Mouse (Mus musculus): Measurements from ENCODE around the gene Dapp1. TPM values are rescaled to one million over a fixed set of nuclear protein-coding genes. Genes with fewer than 3 reads are reported as not detected.
A peak's percentile ranks its signal among the peaks of the same experiment; 100 is the strongest.

Dapp1 gene
- total RNA-seq (2015; ENCODE audit: low replicate concordance) (18.3 and 27.6 TPM in 2 replicates), total RNA-seq (2017; ENCODE audit: low replicate concordance) (21.5 and 34.1 TPM in 2 replicates)

GRCm38 (mm10) chr3:137981382-137981750, at the start of gene Dapp1:
Gene Dapp1, minus strand, starts transcription at chr3:137981545.
- ATAC-seq (replicated peaks; ENCODE audit: low FRiP score, poor library complexity, severe bottlenecking), result peak; percentile 88

DNA sequence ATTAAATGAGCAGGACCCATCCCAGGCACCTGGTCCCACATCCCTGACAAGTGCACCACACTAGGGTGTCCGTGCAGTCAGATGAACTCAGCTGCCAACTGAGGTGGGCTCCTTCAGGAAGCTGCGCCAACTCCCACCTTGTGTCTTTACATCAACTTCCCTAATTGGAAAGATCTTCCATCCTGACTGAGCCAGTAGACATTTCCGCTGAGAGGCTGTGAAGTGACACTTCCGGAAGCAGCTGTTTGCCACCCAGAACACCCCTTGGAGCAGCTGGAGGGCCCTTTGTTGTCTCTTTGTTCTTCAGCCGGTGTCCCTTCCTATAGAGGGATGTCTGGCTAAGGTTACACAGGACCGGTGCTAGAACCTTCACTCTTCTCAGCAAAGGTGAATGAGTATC, 49.2 kb upstream of the Dapp1 start:
- no peak for ATAC-seq (replicated peaks; ENCODE audit: low FRiP score, poor library complexity, severe bottlenecking)

GRCm38 (mm10) chr3:138029351-138029750, 48.0 kb upstream of the Dapp1 start:
- 0 out of 2 replicates have a peak, but pooled peaks have one; percentile 53 for ATAC-seq (replicated peaks; ENCODE audit: low FRiP score, poor library complexity, severe bottlenecking)

GRCm38 (mm10) chr3:138027575-138028362, 46.4 kb upstream of the Dapp1 start:
- ATAC-seq (replicated peaks; ENCODE audit: low FRiP score, poor library complexity, severe bottlenecking), result no peak

- ATAC-seq (replicated peaks; ENCODE audit: low FRiP score, poor library complexity, severe bottlenecking), result no peak
These were observed 44.9 kb upstream of the Dapp1 start for GRCm38 (mm10) chr3:138026286-138026685.

- ATAC-seq (replicated peaks; ENCODE audit: low FRiP score, poor library complexity, severe bottlenecking), result no peak
These were observed 41.3 kb upstream of the Dapp1 start for GRCm38 (mm10) chr3:138022651-138023050.

GRCm38 (mm10) chr3:138022003-138022402, 40.7 kb upstream of the Dapp1 start:
- ATAC-seq (replicated peaks; ENCODE audit: low FRiP score, poor library complexity, severe bottlenecking), result no peak

- ATAC-seq (replicated peaks; ENCODE audit: low FRiP score, poor library complexity, severe bottlenecking), result no peak
These were observed 35.5 kb upstream of the Dapp1 start for GRCm38 (mm10) chr3:138016810-138017209.

- ATAC-seq (replicated peaks; ENCODE audit: low FRiP score, poor library complexity, severe bottlenecking), result no peak
These were observed 33.4 kb upstream of the Dapp1 start for GRCm38 (mm10) chr3:138014725-138015124.

DNA sequence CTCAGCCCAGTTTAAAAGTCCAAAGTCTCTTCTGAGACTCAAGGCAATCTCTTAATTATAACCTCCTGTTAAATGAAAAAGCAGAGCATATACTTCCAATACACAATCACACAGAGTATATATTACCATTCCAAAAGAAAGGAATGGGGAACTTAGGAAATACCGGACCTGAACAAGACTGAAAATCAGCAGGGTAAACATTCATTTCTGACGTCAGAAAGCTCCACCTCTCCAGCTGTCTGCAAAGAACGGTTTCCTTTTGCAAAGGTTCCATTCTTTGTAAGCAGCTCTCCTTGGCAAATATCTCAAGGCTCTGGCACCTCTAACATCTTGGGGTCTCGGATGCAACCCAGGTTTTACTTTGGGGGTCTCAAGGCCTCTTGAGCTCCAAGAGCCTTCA, 31.0 kb upstream of the Dapp1 start:
- ATAC-seq (replicated peaks; ENCODE audit: low FRiP score, poor library complexity, severe bottlenecking), result no peak

DNA sequence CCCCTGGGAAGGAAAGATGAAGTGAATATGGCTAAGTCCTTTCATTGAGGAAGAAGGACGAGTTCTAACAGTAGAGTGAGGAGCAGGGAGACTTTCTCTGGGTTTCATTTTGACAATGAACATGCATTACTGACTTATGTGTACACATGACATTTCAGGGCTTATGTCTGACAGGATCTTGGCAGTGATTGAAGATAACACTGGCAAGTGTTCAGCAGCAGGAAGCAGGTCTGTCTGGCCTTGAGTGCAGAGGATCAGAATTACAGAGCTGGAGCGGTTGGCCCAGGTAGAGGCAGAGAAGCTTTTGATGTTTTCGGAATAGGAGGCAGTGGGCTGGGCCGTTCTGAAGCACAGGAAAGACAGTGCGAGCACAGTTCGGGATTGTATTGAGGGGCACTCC, 26.8 kb upstream of the Dapp1 start:
- no peak for ATAC-seq (replicated peaks; ENCODE audit: low FRiP score, poor library complexity, severe bottlenecking)

DNA sequence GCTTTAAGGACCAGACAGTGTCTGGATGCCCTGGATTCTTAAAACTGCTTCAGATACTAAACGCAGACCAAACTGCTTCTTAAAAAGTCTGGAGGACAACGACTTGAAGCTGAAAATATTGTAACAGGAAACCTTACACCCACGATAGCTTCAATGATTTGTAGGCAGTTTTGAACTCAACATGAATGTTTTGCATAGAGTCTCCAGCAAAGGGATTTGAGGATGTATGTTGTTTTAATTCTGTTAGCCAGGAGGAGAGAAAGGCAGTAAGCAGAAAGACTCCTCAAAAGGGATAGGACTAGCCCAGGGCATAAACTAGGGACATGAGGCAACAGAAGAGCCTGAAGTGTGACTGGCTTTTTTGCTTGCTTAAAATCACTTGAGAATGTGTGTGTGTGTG, 25.6 kb upstream of the Dapp1 start:
- ATAC-seq (replicated peaks; ENCODE audit: low FRiP score, poor library complexity, severe bottlenecking), result no peak

DNA sequence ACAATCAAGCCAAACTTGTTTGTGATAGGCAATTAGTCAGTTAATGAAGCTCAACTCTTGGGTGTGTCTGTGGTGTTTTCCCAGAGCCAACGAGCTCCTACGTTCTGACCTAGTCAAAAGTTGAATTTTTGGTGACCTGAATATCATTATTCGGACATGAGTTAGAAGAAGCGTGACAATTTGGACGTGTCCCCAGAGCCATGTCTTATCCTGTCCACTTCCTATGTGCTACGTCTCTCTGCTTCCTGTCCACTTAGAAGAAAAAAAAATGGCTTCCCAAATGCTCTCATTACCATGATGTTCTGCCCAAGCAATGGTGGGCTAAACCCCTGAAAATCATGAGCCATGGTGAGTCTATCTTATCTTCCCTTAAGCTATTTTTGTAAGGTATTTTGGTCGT, 21.9 kb upstream of the Dapp1 start:
- no peak for ATAC-seq (replicated peaks; ENCODE audit: low FRiP score, poor library complexity, severe bottlenecking)

DNA sequence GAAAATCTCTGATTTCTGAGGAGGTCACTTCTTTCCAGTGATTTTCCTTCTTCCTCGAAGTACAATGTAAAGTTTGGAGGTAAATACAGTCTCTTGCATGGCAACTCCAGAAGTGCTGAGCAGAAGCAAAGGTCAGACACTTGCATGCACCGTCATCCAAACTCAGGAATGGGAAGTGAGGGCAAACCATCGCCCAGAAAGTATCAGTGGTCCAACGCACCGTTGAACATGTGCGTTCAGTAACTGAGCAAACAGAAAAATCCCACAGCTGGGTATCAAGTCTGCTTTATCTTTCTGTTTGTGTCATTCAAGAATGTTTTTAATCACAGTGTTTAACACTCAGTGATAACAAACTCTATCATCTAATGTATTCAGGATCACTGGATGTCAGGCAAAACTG, 21.2 kb upstream of the Dapp1 start:
- no peak for ATAC-seq (replicated peaks; ENCODE audit: low FRiP score, poor library complexity, severe bottlenecking)

DNA sequence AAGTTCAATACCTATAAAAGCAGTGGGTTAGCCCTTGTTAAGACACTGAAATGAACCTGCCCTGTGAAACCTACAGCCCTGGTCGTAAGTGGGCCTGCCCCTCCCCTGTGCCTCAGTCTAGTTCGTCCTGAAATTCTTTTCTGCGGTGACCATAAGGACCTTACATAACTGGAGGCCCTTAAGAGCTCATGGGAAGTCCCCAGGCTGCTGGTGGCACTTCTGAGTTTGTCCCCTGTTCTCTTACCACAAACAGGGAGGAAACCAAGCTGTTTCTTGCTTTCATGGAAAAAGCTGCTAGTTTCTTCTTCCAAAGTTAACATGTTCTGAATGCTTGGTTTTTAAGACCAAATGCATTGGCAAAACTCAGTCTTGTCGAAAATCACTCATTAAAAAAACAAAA, 20.5 kb upstream of the Dapp1 start:
- ATAC-seq (replicated peaks; ENCODE audit: low FRiP score, poor library complexity, severe bottlenecking), result no peak

DNA sequence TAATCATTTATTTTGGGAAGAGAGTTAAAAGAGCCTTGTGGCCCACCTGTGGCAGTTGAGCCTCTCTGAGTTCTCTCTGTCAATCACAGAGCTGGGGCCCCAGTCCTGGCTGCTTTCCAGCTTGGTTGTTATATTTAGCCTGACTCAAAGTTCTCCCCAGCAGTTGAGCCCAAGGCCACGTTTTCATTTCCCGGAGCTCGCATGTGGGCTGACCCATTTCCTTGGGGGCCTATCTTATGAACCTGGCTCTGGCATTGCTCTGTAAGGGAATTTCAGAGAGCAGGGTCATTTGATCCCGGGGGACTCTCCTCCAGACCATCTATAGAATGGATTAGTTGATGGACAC, 19.4 kb upstream of the Dapp1 start:
- no peak for ATAC-seq (replicated peaks; ENCODE audit: low FRiP score, poor library complexity, severe bottlenecking)

GRCm38 (mm10) chr3:138000062-138000723, 18.8 kb upstream of the Dapp1 start:
- ATAC-seq (replicated peaks; ENCODE audit: low FRiP score, poor library complexity, severe bottlenecking), result no peak

- no peak for ATAC-seq (replicated peaks; ENCODE audit: low FRiP score, poor library complexity, severe bottlenecking)
These were observed 18.0 kb upstream of the Dapp1 start for GRCm38 (mm10) chr3:137999224-137999790.

- no peak for ATAC-seq (replicated peaks; ENCODE audit: low FRiP score, poor library complexity, severe bottlenecking)
These were observed 17.3 kb upstream of the Dapp1 start for GRCm38 (mm10) chr3:137998491-137999223.

DNA sequence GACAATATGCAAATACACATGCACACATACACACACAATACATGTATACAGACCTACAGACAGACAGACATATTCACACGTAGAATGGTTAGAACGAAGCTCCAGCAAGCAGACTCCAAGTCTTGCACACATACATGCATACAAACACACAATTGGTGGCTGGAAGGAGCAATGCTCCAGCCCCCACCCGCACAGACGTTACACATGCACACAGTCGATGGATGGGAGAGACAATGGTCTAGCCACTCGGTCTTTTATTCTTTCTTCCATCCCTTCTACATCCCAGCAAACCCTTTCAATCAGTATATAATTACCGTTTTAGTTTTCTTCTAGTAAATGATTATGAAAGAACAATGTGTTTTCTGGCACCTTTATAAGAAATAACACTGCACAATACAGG, 14.1 kb upstream of the Dapp1 start:
- ATAC-seq (replicated peaks; ENCODE audit: low FRiP score, poor library complexity, severe bottlenecking), result no peak
